Mouse (Mus musculus) heart, postnatal 0 days (tissue): ENCODE results near the gene Pdzk1ip1.

Source experiments
- CTCF ChIP-seq: IDR thresholded peaks from 2 replicates; pipeline ENCODE4 v1.5.1; 2016; ENCODE audit warnings: antibody characterized with exemption, control low read depth, low read depth
- EP300 ChIP-seq: IDR thresholded peaks from 2 replicates; pipeline ENCODE4 v1.6.1; 2016; ENCODE audit warnings: antibody characterized with exemption, low read depth

DNA sequence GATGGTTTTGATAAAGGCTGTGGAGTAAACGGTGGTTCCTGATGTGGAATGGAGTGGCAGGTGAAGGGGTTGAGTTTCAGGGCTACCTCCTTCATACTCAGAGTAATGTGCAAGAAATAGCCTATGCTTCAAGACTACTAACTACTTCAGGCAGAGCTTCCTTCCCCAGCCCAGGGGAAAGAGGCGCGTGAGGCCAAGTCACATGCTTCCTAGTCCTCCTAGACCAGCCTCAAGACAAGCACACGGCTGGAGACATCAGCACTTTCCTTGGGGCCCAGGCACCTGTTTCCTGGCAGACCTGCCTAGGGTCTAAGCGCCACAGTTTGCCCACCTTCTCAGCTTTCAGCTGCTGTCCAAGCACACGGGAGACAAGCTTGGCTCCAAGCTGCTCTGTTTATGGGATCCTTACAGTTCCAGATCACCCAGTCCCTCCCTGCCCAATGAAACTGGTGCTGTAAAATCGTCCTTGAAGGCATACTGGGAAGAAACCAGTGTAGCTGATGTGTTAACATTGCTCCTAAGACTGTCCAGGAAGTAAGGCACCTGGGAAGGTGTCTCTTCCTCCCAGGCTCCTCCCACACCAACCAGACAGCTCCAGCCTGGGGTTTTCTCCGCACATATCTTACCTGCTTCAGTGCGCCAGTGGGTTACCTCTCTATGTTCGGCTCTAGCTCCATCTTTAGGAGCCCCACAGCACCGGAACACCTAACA is 8.1 kb downstream of the Pdzk1ip1 start:
- TF ChIP-seq EP300 (no peak), CTCF (no peak)
